Mouse (Mus musculus) embryonic stem cell, embryonic (primary cell): Measurements from ENCODE around the gene Zap70.

Source experiments
- CTCF ChIA-PET, 4 experiments: fragments of 300-600 bp in 2 of 4; fragments of 350-600 bp in 2 of 4; sonication (Branson Sonifier 250); formaldehyde crosslinking; loops; one replicate each; lab custom pipeline; 2022; ENCODE audit warnings: inconsistent platforms in 2 of 4; lab: Charles Lee
- POLR2A ChIA-PET, 4 experiments: fragments of 300-600 bp in 2 of 4; fragments of 350-600 bp in 2 of 4; sonication (Branson Sonifier 250); formaldehyde crosslinking; loops; one replicate each; lab custom pipeline; 2022; ENCODE audit warnings: antibody characterized with exemption in 4 of 4, inconsistent platforms in 1 of 4; lab: Charles Lee

Zap70 gene

DNA sequence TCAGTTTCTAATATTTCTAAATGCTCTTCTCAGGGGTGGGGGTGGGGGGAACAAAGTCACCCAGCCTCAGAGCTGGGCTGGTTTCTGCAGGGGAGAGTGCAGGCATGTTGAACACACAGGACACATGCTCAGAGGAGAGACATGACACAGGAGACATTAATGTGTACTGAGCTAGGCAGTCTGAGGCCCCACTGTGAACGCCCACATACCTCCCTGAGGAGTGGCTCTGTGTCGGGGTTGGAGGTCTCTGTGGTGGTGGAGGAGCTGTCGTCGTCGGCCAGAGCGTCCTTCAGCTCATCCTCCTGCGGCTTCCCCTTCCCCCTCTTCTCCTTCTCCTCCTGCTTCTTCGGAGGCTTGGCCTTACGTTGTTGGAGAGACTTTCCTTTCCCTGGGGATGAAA, 42.7 kb downstream of the Zap70 start:
- ChIA-PET POLR2A (interaction anchor here in 3 of 4 experiments (0.5 to 2.1 kb wide), 32 partner anchors 9 to 446 kb away, joined by 3 to 26 read pairs (median 4); no protein-coding TSS in a partner anchor), CTCF (interaction anchor here (0.6 to 1.8 kb wide), 15 partner anchors 13 to 1098 kb away, joined by 3 to 8 read pairs (median 3); partner anchors contain the start of gene Ankrd39 (in 1 of the 4))

DNA sequence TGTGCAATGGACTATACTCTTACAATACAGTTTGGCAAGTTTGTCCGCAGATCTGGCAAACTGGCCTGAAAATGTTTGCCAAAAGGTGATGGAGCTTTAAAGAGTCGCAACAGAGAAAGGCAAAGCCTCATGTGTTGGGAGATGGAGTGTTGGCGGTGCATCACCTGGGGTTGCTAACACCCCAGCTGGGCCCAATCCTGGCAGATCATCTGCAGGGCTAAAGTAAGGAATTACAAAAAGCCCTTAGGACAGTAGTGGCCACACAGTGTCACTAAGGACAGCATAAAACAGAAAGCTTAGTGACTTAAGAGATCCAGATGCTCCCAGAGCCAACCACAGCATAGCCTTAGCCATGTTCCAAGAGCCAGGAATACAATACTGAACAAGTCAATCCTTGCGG, 43.2 kb downstream of the Zap70 start:
- POLR2A ChIA-PET = interaction anchor here in 3 of 4 experiments (0.6 to 2.1 kb wide), 31 partner anchors 10 to 1156 kb away, joined by 3 to 26 read pairs (median 4); no protein-coding TSS in a partner anchor
- CTCF ChIA-PET = interaction anchor here in 2 of 4 experiments (0.6 to 1.8 kb wide), 16 partner anchors 9 to 1097 kb away, joined by 3 to 8 read pairs (median 3); partner anchors contain the start of gene Ankrd39 (in 1 of the 2)

DNA sequence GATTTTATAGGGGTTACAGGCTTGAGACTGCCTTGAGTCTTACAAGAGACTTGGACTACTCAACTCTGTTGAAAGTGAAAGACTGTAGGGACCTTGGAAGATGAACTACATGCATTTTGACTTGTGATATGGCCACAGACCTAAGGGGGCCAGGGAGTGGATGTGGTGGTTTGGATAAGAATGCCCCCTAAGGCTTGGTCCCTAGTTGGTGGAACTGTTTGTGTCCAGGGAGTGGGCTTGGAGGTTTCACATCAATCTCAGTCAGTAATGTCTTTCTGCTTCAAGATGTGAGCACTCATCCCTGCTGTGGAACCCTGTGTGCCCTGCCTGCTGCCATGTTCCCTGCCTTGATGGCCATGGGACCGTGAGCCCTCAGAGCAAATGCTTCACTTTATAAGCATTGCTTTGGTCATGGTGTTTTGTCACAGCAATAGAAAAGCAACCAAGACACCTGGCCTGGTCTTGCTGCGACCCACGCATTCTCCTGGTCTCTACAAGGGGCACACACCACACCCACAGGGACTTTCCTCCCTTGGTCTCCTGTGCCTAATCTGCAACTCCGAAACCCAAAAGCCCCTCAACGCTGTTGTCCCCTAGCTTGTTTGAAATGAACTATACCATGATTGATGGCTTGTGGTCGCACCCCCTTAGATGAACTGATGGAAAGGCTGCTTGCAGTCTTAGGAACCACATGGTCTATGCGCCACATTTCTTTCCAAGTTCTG, 44.7 kb downstream of the Zap70 start:
- POLR2A ChIA-PET = interaction anchor here in 2 of 4 experiments (0.6 to 1.1 kb wide), 2 partner anchors 19 to 479 kb away, joined by 3 to 4 read pairs; no protein-coding TSS in a partner anchor
- CTCF ChIA-PET = interaction anchor here in 2 of 4 experiments (1.7 to 1.8 kb wide), 2 partner anchors 20 kb away, joined by 5 to 6 read pairs; no protein-coding TSS in a partner anchor

DNA sequence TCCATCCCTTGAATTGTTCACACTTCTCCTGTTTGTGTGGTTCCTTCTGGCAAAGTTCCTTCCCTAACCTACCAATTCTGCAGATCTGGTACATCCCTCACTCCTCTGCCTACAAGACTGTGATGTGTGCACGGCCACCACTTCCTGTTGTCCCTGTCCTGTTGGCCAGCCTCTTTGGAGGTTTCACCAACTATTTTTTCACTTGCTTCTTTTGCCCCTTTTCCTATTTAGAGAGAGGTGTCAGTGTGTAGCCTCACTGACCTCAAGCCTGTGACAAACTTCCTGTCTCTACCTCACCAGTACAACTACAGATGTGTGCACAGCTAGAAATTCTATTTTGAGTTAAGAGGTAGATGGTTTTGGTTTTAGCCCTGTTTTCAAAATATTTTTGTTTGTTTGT, 45.5 kb downstream of the Zap70 start:
- POLR2A ChIA-PET = no interaction called here

DNA sequence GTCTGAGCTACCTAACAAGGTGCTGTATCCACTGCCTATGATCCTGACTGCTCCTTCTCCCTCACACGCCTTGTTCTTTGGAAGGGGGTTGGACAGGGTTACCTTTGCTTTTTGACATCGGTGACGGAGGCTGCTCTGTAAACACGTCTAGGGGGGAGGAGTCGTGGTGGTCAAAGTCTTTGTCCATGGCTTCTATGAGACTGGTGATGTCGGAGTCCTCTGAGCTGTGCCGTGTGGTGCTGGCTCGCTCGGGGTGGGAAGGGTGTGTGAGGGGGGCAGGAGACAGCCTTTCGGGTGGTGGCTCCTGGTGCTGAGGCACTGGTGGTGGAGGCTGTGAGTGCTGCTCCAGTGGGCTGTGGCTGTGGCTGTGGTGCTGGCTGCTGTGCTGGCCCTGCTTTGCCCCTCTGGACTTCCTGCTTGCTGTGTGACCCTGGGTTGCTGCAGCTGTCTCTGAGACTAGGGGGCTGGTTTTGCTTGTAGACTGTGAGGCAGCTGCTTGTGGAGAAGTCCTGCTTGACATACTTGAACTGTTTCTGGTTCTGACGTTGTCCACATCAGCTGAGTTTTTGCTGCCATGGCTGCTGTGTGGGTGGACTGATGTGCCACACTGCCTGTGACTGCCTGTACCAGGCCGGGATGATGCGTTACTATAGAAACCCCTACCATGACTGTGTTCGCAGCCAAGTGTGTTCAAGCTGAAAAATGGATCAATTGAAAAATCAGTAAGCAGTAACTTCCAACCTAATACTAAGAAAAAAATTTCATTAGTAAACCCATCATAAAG, 46.4 kb downstream of the Zap70 start:
- ChIA-PET CTCF (no interaction called here), POLR2A (interaction anchor here in 2 of 4 experiments (0.6 to 2.4 kb wide), 3 partner anchors 11 to 22 kb away, joined by 3 to 10 read pairs (median 4); no protein-coding TSS in a partner anchor)

More for the DNA sequence above, 45.5 kb downstream of the Zap70 start:
- CTCF ChIA-PET = no interaction called here

DNA sequence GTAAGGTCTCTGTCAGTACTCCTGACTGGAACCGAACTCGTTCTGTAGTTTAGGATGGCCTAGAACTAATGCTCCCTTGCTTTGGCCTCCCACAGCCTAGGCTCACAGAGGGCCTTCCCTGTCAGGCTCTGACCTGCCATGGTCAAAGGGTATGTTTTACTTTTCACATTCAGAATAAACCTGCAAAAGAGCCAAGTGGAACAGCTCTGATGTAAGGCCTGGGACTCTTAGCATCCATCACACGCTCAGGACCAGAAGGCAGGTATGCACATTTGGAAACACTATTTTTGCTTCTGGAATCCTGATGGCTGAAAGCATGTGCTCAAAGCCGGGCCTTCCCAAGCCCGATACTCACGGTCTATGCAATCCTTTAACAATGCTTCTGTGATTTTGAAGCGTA, 50.2 kb downstream of the Zap70 start:
- ChIA-PET CTCF (no interaction called here), POLR2A (interaction anchor here in 1 of 4 experiments (1.0 kb wide), 1 partner anchor 265 kb away, joined by 3 read pairs; no protein-coding TSS in a partner anchor)

DNA sequence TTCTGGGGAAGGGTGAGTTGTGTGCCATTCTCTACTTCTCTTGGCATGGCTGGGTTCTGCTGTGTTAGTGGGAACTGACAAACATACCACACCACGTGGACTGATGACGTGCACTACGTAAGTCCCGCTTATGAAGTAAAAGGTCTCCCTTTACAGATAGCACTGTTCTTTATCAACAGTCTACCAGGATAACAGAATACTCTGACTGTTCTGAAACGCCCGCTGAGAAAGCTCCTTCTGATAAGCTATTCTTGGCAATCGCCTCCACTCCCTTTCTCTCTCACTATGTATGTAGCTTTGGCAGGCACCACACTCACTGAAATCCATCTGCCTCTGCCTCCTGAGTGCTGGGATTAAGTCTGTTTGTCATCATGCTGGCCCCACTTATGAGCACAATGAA, 51.8 kb downstream of the Zap70 start:
- POLR2A ChIA-PET = interaction anchor here in 3 of 4 experiments (0.9 to 3.5 kb wide), 9 partner anchors 9 to 174 kb away, joined by 3 to 19 read pairs (median 4); no protein-coding TSS in a partner anchor
- CTCF ChIA-PET = interaction anchor here (0.5 to 1.0 kb wide), 5 partner anchors 10 to 399 kb away, joined by 3 to 6 read pairs (median 3); no protein-coding TSS in a partner anchor

DNA sequence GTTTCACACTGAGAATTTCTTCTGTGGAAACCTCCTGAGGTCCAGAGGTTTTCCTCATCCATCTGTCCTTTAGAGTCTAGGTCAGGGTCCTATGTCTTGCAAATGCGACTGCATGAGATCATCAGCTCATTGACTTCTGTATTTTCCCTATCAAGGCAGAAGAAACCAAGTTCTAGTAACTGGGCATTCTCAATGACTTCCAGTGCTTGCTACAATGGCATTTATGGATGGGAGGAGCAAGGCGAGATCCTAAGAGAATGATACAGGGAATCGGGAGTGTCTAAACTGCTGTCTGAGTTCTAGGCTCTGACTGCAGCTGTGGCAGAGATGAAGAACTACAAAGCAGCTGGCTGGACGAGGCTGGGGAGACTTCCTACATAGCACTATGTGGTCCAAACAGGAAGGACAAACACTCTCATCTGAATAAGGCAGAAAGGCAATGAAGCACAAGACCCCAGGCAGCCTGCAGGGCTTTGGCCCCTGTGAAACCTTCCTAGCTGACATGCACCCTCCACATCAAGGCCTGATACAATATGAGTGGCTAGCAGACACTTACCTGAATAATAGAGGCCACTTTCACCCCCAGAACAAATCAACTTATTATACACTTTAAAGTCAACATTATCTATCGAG, 52.8 kb downstream of the Zap70 start:
- POLR2A ChIA-PET = interaction anchor here in 3 of 4 experiments (0.6 to 3.5 kb wide), 12 partner anchors 10 to 225 kb away, joined by 3 to 26 read pairs (median 4); no protein-coding TSS in a partner anchor
- CTCF ChIA-PET = interaction anchor here in 3 of 4 experiments (0.6 to 1.7 kb wide), 6 partner anchors 8 to 266 kb away, joined by 3 to 7 read pairs (median 3); no protein-coding TSS in a partner anchor

DNA sequence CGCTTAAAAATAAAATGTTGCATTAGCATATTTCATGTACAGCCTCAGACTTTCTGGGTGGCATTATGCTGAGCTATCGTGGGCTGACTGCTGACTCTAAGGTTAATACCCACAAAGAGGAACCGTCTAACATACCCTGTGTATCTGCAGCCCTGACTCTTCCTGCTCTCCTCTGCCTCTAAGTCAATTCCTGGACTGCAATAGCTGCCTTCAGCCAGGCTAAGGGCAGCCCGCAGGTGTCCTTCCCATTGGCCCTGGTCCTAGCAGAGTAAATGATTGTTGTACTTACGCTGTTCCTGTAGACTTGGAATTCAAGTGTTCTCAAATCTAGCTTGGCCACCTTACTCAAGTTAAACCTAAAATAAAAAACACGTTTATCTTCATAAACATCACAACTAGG, 53.6 kb downstream of the Zap70 start:
- CTCF ChIA-PET = interaction anchor here in 1 of 4 experiments (0.6 to 1.7 kb wide), 3 partner anchors 10 to 265 kb away, joined by 3 to 7 read pairs (median 3); no protein-coding TSS in a partner anchor
- POLR2A ChIA-PET = interaction anchor here in 2 of 4 experiments (0.6 to 3.5 kb wide), 7 partner anchors 11 to 226 kb away, joined by 3 to 26 read pairs (median 4); no protein-coding TSS in a partner anchor

DNA sequence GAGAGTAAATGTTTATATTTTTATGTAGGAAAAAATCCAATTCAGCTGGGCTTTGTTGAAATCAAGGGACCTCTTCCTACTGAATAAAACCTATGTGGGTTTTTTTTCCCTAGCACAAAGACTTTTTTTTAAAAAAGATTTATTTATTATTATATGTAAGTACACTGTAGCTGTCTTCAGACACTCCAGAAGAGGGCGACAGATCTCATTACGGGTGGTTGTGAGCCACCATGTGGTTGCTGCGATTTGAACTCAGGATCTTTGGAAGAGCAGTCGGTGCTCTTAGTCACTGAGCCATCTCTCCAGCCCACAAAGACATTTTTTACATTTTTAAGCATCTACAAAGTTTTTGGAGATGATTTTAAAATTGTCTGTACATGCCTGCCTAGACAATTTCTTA, 60.3 kb downstream of the Zap70 start:
- ChIA-PET POLR2A (interaction anchor here (0.6 to 2.1 kb wide), 6 partner anchors 8 to 334 kb away, joined by 3 to 8 read pairs (median 4); no protein-coding TSS in a partner anchor), CTCF (interaction anchor here in 3 of 4 experiments (0.6 to 1.4 kb wide), 6 partner anchors 8 to 487 kb away, joined by 3 to 4 read pairs (median 3); no protein-coding TSS in a partner anchor)

DNA sequence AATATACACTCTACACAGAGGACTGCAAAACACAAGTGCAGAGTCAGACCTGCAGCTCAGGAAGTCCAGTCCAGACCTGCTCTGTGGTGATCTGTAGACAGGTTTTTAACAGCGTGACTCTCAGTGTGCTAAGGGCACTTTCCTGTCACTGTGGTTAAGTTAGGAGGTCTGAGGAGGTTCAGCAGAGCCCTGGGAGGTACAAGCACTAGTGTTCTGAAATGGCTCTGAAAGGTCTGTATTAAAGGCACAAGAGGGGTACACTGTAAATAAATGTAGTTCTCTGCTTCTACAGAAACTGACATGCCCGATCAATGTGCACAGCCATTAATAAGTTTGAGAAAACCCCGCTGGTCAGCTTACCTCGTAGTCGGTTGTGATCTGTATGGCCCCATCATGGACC, 62.8 kb downstream of the Zap70 start:
- CTCF ChIA-PET = interaction anchor here in 3 of 4 experiments (0.7 to 1.9 kb wide), 8 partner anchors 9 to 426 kb away, joined by 3 to 7 read pairs (median 3); no protein-coding TSS in a partner anchor
- POLR2A ChIA-PET = interaction anchor here in 3 of 4 experiments (0.7 to 1.8 kb wide), 8 partner anchors 8 to 54 kb away, joined by 3 to 4 read pairs (median 3); no protein-coding TSS in a partner anchor

DNA sequence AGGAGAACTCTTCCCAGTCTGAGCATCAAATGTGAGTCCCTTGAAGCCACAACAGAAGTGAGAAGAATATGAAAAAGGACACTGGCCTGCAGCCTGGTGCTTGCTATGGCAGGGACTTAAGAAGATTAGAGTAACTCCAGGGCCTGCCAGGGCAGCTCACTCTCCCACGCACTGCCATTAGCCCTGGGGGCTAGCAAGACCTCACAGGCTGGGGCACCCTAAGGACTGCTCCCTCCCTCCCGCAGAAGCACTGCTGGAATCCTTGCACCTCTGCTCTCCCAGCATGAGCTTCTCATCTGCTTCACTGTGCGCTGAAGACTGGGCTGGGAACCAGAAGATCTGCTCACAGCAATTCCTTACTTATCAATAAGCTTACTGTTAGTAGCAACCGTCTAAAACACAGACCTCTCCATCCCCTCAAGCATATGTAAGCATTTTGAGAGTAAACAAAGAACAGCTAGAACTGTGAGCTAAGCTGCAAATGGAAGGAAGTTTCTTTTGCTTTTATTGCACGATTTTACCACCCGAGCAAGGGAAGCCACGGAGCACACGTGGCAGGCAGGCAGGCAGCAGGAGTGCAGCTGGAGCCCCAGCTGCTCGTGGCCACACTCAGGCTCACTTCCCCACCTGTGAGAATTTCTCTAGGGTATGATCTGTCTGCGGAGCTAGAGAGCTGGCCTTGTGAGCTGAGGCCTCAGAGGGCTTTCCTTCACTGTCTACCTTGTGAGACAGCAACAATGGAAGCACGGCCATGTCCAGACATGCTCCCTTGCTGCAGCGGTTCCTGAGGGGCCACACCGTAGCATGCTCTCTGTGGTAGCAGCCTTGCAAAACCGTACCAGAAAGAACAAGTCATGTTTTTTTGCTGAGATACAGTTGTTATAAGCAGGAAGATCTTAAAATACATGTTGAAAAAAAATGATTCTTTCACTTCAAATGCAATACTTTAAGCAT, 69.6 kb downstream of the Zap70 start:
- ChIA-PET CTCF (interaction anchor here in 3 of 4 experiments (0.6 to 1.2 kb wide), 6 partner anchors 9 to 570 kb away, joined by 3 to 6 read pairs (median 3); no protein-coding TSS in a partner anchor), POLR2A (interaction anchor here in 3 of 4 experiments (0.6 to 2.6 kb wide), 36 partner anchors 9 to 218 kb away, joined by 3 to 11 read pairs (median 4); no protein-coding TSS in a partner anchor)
